Mouse (Mus musculus) forebrain, embryonic 14.5 days (tissue): ENCODE data around the gene Gm20695. TPM values are rescaled to one million over a fixed set of nuclear protein-coding genes. Genes with fewer than 3 reads are reported as not detected.

ENCODE experiments used
- ATAC-seq: fragments of 200-750 bp; cut with Nextera tagmentation; 2 replicates; pipeline ENCODE4 v1.8.0; 2017; ENCODE audit warnings: mild to moderate bottlenecking, moderate library complexity
- DNase-seq: peaks from one replicate; pipeline ENCODE4 v3.0.0-alpha.2; 2015; ENCODE audit warnings: low spot score
- H3K27ac ChIP-seq: fragments of 300-500 bp; sonication (generic); 2 replicates; pipeline ENCODE4 v1.5.1; 2014; ENCODE audit warnings: low read depth, mild to moderate bottlenecking, control low read depth, low read length, moderate library complexity
- H3K27me3 ChIP-seq: fragments of 300-500 bp; sonication (generic); replicated peaks from 2 replicates; pipeline ENCODE4 v1.6.1; 2014; ENCODE audit warnings: low read length, control low read depth, mixed read lengths; ENCODE audit not compliant: control insufficient read depth, insufficient read depth
- H3K36me3 ChIP-seq: fragments of 300-500 bp; sonication (generic); 2 replicates; pipeline ENCODE4 v1.6.1; 2014; ENCODE audit warnings: low read length, control low read depth; ENCODE audit not compliant: control insufficient read depth, insufficient read depth
- H3K4me1 ChIP-seq: fragments of 300-500 bp; sonication (generic); 2 replicates; pipeline ENCODE4 v1.6.1; 2014; ENCODE audit warnings: antibody characterized with exemption, low read length, control low read depth; ENCODE audit not compliant: control insufficient read depth, insufficient read depth
- H3K4me2 ChIP-seq: fragments of 300-500 bp; sonication (generic); 2 replicates; pipeline ENCODE4 v1.6.1; 2014; ENCODE audit warnings: mild to moderate bottlenecking, control low read depth, low read length
- H3K4me3 ChIP-seq: fragments of 300-500 bp; sonication (generic); 2 replicates; pipeline ENCODE4 v1.5.1; 2014; ENCODE audit warnings: low read depth, low read length, control low read depth
- H3K9ac ChIP-seq: fragments of 300-500 bp; sonication (generic); 2 replicates; pipeline ENCODE4 v1.6.1; 2014; ENCODE audit warnings: mild to moderate bottlenecking, low read length, control low read depth, moderate library complexity
- H3K9me3 ChIP-seq: fragments of 300-500 bp; sonication (generic); replicated peaks from 2 replicates; pipeline ENCODE4 v1.6.1; 2016; ENCODE audit warnings: low read length, control low read depth, mixed read lengths; ENCODE audit not compliant: control insufficient read depth
- WGBS: fragments of 180-500 bp; shearing (Covaris S2); extraction: QIAGEN DNeasy Blood & Tissue Kit; methylation state at CpG from one replicate; pipeline ENCODE4 v1.1.7; 2014; 5-methylcytosine and 5-hydroxymethylcytosine counted together
- polyA plus RNA-seq: library from polyadenylated mRNA; unstranded; fragments of >200 nt; fragmentation: Nextera tagmentation; extraction: Ambion mirVana; gene quantifications from 2 replicates; pipeline ENCODE4 v1.2.1, GENCODE M21; 2014

Gene Gm20695
- polyA plus RNA-seq, 1 experiment from 2014 or later: 4.1 TPM

GRCm38 (mm10) chr16:3909118-3909517 lies 24.7 kb downstream of the Gm20695 start:
- 6% methylated on average over 20 of the region's 20 CpGs for WGBS
- Histone ChIP-seq H3K9me3 (no peaks in the 10 kb centered on the region), H3K9ac (peak overlapping the region; percentile 74), H3K36me3 (peaks cover 41% of the 10 kb centered on the region), H3K27ac (peak overlapping the region; percentile 68), H3K27me3 (no peaks in the 10 kb centered on the region), H3K4me3 (peak overlapping the region; percentile 62), H3K4me2 (peak overlapping the region; percentile 90), H3K4me1 (0 out of 2 replicates have a peak, but pooled peaks cover 6% of the 10 kb centered on the region)
- ATAC-seq: no peak
- DNase-seq: no peak

GRCm38 (mm10) chr16:3920756-3921155 lies 36.3 kb downstream of the Gm20695 start:
- Histone ChIP-seq H3K27ac (no peak overlapping the region), H3K4me1 (no peaks in the 10 kb centered on the region), H3K9ac (no peak overlapping the region), H3K9me3 (no peaks in the 10 kb centered on the region), H3K27me3 (no peaks in the 10 kb centered on the region), H3K4me2 (no peak overlapping the region), H3K4me3 (no peak overlapping the region), H3K36me3 (peaks cover 65% of the 10 kb centered on the region)
- DNase-seq (no peak), ATAC-seq (no peak)
- WGBS: 91% methylated on average over 2 of the region's 2 CpGs

- ATAC-seq: no peak
- 92% methylated on average over 3 of the region's 3 CpGs for WGBS
- H3K4me3 ChIP-seq: no peak overlapping the region
These were observed 39.1 kb downstream of the Gm20695 start for GRCm38 (mm10) chr16:3923515-3923914.

GRCm38 (mm10) chr16:3923966-3924365 lies 39.5 kb downstream of the Gm20695 start:
- H3K4me1 ChIP-seq: no peaks in the 10 kb centered on the region
- H3K36me3 ChIP-seq: peaks cover 70% of the 10 kb centered on the region

More at GRCm38 (mm10) chr16:3923515-3923914, 39.1 kb downstream of the Gm20695 start:
- Histone ChIP-seq H3K27me3 (no peaks in the 10 kb centered on the region), H3K36me3 (peaks cover 72% of the 10 kb centered on the region), H3K4me1 (no peaks in the 10 kb centered on the region), H3K27ac (no peak overlapping the region), H3K9ac (no peak overlapping the region), H3K9me3 (no peaks in the 10 kb centered on the region), H3K4me2 (no peak overlapping the region)
- DNase-seq: no peak

GRCm38 (mm10) chr16:3928582-3928981 lies 44.1 kb downstream of the Gm20695 start:
- Histone ChIP-seq H3K4me3 (no peak overlapping the region), H3K36me3 (peaks cover 65% of the 10 kb centered on the region), H3K4me1 (no peaks in the 10 kb centered on the region), H3K27me3 (no peaks in the 10 kb centered on the region), H3K9ac (no peak overlapping the region), H3K9me3 (no peaks in the 10 kb centered on the region), H3K4me2 (no peak overlapping the region), H3K27ac (no peak overlapping the region)
- 95% methylated on average over 1 of the region's 1 CpGs for WGBS
- ATAC-seq (no peak), DNase-seq (no peak)

More at GRCm38 (mm10) chr16:3923966-3924365, 39.5 kb downstream of the Gm20695 start:
- Histone ChIP-seq H3K4me3 (no peak overlapping the region), H3K4me2 (no peak overlapping the region), H3K9me3 (no peaks in the 10 kb centered on the region), H3K27me3 (no peaks in the 10 kb centered on the region), H3K27ac (no peak overlapping the region), H3K9ac (no peak overlapping the region)
- 93% methylated on average over 4 of the region's 4 CpGs for WGBS
- ATAC-seq (no peak), DNase-seq (no peak)

GRCm38 (mm10) chr16:3929151-3929550 lies 44.7 kb downstream of the Gm20695 start:
- Histone ChIP-seq H3K27me3 (no peaks in the 10 kb centered on the region), H3K9me3 (no peaks in the 10 kb centered on the region), H3K4me3 (no peak overlapping the region), H3K36me3 (peaks cover 65% of the 10 kb centered on the region), H3K27ac (no peak overlapping the region), H3K9ac (no peak overlapping the region), H3K4me2 (no peak overlapping the region), H3K4me1 (no peaks in the 10 kb centered on the region)
- WGBS: 88% methylated on average over 7 of the region's 7 CpGs
- DNase-seq (no peak), ATAC-seq (no peak)

GRCm38 (mm10) chr16:3933536-3933935 lies 49.1 kb downstream of the Gm20695 start:
- no peaks in the 10 kb centered on the region for H3K9me3 ChIP-seq
- H3K4me3 ChIP-seq: no peak overlapping the region
- H3K4me1 ChIP-seq: no peaks in the 10 kb centered on the region
- H3K36me3 ChIP-seq: peaks cover 72% of the 10 kb centered on the region
- ATAC-seq: no peak
- DNase-seq: no peak
- no peaks in the 10 kb centered on the region for H3K27me3 ChIP-seq
- H3K9ac ChIP-seq: no peak overlapping the region
- 93% methylated on average over 6 of the region's 6 CpGs for WGBS
- H3K4me2 ChIP-seq: no peak overlapping the region
- no peak overlapping the region for H3K27ac ChIP-seq

GRCm38 (mm10) chr16:3934091-3934490 lies 49.6 kb downstream of the Gm20695 start:
- Histone ChIP-seq H3K27me3 (no peaks in the 10 kb centered on the region), H3K4me3 (no peak overlapping the region), H3K9ac (no peak overlapping the region), H3K4me2 (no peak overlapping the region), H3K9me3 (no peaks in the 10 kb centered on the region), H3K4me1 (no peaks in the 10 kb centered on the region), H3K36me3 (peaks cover 75% of the 10 kb centered on the region), H3K27ac (no peak overlapping the region)
- WGBS: 100% methylated on average over 1 of the region's 1 CpGs
- no peak for ATAC-seq
- DNase-seq: no peak

GRCm38 (mm10) chr16:3934701-3935100 lies 50.3 kb downstream of the Gm20695 start:
- Histone ChIP-seq H3K27me3 (no peaks in the 10 kb centered on the region), H3K36me3 (peaks cover 70% of the 10 kb centered on the region)

More at GRCm38 (mm10) chr16:3934701-3935100, 50.3 kb downstream of the Gm20695 start:
- no peak for DNase-seq
- ATAC-seq: no peak
- no peak overlapping the region for H3K4me2 ChIP-seq
- no peaks in the 10 kb centered on the region for H3K4me1 ChIP-seq
- H3K4me3 ChIP-seq: no peak overlapping the region
- 96% methylated on average over 4 of the region's 4 CpGs for WGBS
- no peak overlapping the region for H3K27ac ChIP-seq
- H3K9me3 ChIP-seq: no peaks in the 10 kb centered on the region
- no peak overlapping the region for H3K9ac ChIP-seq
